Mouse (Mus musculus) layer of hippocampus, postnatal 25 days (tissue): ENCODE measurements around the gene Nemf. TPM values are rescaled to one million over a fixed set of nuclear protein-coding genes. Genes with fewer than 3 reads are reported as not detected.
"Not testable (repeated sequence)": the region's sequence is repeated elsewhere in the genome, so short reads cannot be mapped to it uniquely, and the experiment has no call there.

Source experiments
- DNase-seq, 2 experiments: peaks; one replicate each; pipeline ENCODE4 v3.0.0; 2022; ENCODE audit warnings: mixed read lengths in 2 of 2, low spot score in 1 of 2; ENCODE audit errors: extremely low spot score in 1 of 2
- total RNA-seq, 2 experiments: library from RNA; stranded (reverse); gene quantifications; 2 replicates each; pipeline ENCODE4 v1.2.3; 2021

Gene Nemf
- total RNA-seq, 2 experiments from 2014 or later, result 41.3 to 43.3 TPM

GRCm38 (mm10) chr12:69373850-69374766, 17.1 kb upstream of the Nemf start:
- no peak for DNase-seq

- peak; percentile 7 to 11 for DNase-seq
These were observed 15.9 kb upstream of the Nemf start for GRCm38 (mm10) chr12:69372731-69373331.

GRCm38 (mm10) chr12:69371854-69372671, 15.1 kb upstream of the Nemf start, which contains the start of the genes Arf6 and Gm9887:
Gene Arf6 (plus strand): TSS chr12:69372150.
Gene Gm9887 (minus strand): TSS chr12:69372458.
- peak; percentile 97 to 98 for DNase-seq

- no peak for DNase-seq
These were observed 14.5 kb upstream of the Nemf start for GRCm38 (mm10) chr12:69371421-69371853.

GRCm38 (mm10) chr12:69370936-69371335, 14.0 kb upstream of the Nemf start:
- DNase-seq, result no peak

- DNase-seq, result no peak
These were observed 10.6 kb upstream of the Nemf start for GRCm38 (mm10) chr12:69367557-69367956.

GRCm38 (mm10) chr12:69366424-69366823, 9.5 kb upstream of the Nemf start:
- no peak for DNase-seq

- DNase-seq, result no peak
These were observed 8.8 kb upstream of the Nemf start for GRCm38 (mm10) chr12:69365757-69366156.

GRCm38 (mm10) chr12:69363899-69364762, 7.2 kb upstream of the Nemf start:
- DNase-seq, result peak; percentile 57 to 58

- DNase-seq, result not testable (repeated sequence)
These were observed 6.1 kb upstream of the Nemf start for GRCm38 (mm10) chr12:69363110-69363509.

GRCm38 (mm10) chr12:69362388-69362787, 5.4 kb upstream of the Nemf start:
- DNase-seq, result no peak

- DNase-seq, result no peak
These were observed 5.0 kb upstream of the Nemf start for GRCm38 (mm10) chr12:69361919-69362318.

GRCm38 (mm10) chr12:69360997-69361899, 4.3 kb upstream of the Nemf start:
- peak; percentile 99 to 100 for DNase-seq

GRCm38 (mm10) chr12:69360655-69360996, 3.7 kb upstream of the Nemf start:
- no peak for DNase-seq

GRCm38 (mm10) chr12:69357300-69357646, 308 bp upstream of the Nemf start:
- DNase-seq, result no peak

GRCm38 (mm10) chr12:69351685-69352084, 5.3 kb downstream of the Nemf start:
- no peak for DNase-seq

GRCm38 (mm10) chr12:69349928-69350327, 7.0 kb downstream of the Nemf start:
- DNase-seq, result no peak

- peak in 1 of 2 experiments; percentile 16 for DNase-seq
These were observed 23.4 kb downstream of the Nemf start for GRCm38 (mm10) chr12:69333547-69333946.

- no peak for DNase-seq
These were observed 24.8 kb downstream of the Nemf start for GRCm38 (mm10) chr12:69332147-69332546.
